Mouse (Mus musculus): ENCODE measurements around the gene Fam25c.

The Fam25c gene

DNA sequence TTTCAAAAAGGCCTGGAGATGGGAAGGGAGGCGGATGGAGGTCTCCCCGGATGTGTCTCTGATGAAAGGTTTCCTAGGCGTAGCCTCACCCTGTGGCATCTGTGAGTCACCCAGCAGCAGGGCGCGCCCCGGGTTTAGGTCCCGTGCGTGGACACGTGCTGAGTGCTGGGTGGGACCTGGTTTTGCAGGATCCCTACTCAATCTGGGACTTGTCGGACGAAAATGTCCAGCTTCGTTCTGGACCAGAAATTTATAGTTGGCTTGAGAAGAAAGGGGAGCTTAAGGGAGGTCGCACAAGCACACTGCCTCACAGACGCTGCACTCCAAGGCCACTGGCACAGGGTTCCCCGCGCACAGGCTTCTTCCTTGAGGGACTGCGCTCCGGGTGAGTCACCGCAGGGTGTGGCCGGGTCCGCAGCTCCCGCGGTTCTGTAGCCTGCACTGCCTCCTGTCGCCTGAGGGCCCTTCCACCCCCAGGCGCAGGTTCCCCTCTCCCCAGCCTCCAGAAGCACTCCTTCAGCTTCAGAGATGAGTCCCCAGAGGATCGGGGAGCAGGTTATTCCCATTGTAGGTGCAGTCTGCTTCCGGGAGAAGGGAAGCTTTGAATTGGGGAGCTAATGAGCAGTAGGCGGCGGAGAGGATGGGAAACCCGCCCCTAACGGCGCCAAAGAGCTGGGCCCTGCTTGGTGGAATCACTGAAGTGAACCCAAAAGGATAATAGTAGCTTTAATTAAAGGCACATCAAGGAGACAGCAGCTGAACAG is 8.4 kb upstream of the Fam25c start:
- peak; percentile 51 for DNase-seq

DNA sequence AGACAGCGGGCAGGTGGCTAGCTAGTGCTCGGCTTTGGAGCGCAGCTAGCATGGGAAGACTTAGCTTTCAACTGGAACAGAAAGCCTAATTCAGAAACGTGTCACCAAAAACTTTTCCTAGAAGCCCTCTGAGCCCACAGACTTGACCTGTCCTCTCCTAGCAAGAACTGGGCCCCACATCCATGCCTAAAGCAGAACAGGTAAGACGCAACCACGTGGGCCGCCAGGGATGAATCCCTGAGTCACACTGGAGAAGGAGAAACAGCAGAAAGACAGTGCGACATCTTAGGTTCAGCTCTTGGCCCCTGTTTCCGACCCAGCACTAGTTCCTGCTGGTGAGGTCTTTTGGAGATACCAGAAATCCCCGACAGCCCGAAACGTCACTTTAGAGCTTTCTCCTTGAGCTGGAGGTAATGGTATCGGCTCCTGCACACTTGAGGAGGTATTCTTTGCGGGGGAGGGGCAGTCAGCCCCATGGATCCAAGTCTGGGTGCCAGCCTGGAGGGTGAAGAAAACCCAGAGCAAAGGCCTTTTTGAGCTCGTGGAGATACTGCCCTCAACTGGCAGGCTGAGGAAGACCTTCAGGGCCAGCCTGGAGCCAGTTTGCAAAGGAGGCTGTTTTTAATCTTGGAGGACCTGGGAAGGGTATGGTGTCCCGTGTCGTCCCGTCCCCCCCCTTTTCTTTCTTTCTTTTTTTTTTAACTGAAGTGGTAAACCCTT is 7.7 kb upstream of the Fam25c start:
- DNase-seq: peak; percentile 41

DNA sequence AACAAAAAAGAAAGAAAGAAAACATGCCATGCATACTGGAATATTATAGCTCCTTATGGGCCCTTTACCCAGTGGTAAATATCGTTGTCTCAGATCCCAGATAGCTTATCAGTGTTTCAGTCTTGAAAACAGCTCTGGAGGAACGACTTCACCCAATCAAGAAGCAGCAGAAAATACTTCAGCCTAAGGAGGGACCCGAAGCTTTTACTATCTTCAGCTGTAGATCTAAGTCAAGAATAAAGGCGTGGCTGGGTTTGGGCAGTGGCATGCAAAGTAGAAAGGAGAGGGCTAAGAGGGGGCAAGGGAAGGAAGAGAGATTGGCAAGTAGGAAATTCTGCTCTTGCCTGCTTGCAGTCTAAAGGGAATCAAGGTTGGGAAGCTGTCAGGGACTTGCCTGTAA is 6.9 kb upstream of the Fam25c start:
- DNase-seq: no peak

DNA sequence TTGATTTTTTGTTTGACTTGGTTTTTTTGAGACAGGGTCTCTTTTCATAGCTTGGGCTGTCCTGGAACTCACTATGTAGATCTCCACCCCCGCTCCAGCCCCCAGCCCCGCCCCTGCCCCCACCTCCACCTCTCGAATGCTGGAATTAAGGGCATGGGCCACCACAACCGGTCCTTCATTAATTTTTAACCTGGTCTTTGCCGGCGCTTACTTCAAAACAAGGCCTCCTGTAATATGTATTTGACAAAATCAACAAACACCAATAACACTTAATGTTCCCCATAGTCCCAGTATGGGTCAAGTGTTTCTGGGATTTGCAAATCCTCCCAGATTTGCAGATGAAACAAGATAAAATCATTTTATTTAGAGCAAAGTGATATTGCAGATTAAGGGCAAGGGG is 5.0 kb upstream of the Fam25c start:
- DNase-seq: no peak

DNA sequence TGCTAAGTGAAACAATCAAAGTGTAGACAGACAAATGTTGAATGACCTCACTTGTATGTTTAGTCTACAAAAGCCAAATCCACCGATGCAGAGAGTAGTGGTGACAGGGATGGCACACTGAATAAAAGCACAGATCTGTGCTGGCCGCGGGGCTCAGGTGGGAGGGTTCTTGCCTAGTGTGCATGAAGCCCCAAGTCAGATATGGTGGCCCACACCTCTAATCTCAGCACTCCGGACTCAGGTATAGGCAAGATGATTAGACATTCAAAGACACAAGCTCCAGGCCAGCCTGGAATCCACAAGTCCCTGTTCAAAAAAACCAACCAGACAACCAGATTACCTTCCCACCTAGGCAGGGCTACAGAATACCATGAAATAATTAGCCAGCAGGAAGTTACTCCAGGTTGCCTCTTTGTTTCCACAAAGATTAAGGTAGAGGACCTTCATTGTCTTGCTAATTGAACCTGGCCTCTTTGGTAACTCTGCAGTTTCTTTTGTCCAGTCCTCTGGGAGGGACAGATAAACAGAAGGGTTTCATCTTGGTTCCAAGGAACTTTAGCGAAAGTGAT is 4.5 kb upstream of the Fam25c start:
- DNase-seq: no peak

DNA sequence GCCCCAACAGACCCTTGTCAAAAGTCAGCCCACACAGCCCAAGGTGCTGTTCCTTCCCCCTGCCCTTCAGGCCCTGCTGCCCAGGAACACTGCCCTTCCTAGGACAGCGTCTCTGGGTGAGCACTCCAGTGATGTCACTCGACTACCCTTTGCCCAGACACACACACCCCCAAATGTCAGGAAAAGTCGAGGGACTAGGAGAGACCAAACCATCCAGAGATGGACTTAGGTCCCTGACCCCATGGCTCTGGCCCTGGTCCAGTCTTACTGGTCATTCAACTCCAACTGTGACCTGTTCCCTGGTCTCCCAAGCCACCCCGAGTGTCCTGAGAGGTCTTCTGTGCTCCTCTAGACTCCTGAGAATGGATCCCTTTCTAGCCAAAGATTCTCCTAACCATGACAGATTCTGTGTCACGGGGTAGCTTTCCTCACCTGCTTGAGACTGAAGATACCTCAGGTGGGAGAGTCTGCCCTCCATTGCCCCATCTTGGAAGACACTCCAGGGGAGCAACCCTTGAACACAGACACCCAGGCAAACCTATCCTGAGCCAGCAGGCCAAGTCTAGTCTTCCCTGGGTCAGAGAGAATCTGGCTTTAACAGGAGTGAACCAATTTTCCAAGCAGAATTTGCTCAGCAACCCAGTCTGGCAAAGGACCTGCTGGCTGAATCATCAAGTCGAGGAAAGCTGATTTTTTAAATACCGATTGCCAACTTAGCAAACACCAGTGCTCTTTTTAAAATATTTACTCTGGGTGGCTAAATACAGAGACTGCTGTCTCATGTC is 2.6 kb upstream of the Fam25c start:
- no peak for DNase-seq

DNA sequence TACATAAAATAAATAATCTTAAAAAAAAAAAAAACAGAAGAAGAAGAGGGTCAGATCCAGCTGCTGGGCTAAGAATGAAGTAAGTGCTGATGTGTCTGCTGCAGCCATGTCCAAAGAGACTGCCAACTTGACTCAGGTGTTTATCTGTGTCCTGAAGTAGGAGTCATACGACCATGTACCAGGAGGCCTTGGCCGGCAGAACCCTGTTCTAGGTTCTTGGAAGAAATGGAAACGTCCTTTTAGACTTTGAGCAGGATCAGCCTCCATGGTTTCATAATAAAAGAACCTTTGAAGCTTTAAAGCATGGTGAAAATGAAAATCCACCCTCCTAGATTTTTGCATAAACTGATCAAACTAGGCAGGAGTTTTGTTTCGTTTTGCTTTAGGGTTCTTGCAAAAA is 777 bp downstream of the Fam25c start:
- DNase-seq: no peak

DNA sequence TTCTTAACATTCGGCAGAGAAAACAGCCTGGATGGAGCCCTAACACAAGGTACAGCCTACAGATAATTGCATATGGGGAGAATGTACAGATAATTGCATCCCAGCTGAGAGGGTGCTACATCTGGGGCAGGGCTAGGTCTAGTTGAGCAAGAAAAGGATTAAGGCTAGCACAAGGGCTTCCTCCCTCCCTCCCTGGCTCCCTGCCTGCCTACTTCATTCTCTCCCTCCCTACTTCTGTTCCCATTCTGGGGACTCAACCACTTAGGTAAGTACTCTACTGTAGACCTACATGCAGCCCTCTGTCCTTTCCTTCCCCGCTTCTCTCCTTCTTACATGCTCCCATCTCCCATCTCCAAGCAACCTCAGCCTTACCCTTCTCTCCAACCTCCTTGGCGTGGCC is 1.9 kb downstream of the Fam25c start:
- DNase-seq: no peak

DNA sequence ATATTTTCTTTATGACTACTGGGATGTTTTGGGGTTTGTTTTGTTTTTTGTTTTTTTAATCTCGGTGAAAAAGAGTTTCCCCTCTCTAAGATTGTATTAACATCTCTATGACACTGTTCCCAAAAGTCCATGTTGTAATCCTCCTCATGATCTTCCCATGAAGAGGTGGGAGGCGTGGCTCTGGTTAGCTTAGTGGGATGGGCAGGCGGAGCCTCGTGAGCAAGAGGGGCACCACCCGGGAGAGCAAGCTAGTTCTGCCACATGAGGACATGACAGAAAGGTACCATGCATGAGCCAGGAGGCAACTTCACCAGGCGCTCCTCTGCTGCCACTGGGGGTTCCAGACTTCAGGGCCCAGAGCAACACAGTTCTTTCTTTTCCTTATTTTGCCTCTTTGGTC is 2.7 kb downstream of the Fam25c start:
- no peak for DNase-seq

DNA sequence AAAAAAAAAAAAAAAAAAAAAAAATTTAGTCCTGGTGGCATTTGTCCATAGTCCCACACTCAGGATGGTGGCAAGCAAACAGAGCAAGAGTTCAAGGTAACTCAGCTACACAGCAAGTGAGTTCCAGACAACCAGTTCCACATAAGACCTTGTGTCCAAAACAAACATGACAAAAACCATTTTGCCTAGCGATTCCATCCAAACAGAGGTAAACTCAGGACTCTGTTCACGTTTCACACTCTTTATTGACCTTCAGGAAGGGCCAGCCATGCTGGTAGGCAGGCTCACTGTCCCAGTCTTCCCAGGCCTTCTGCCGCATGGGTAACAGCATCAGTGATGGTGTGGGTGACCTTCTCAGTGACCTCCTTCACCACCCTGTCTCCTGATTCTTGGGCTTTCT is 3.6 kb downstream of the Fam25c start:
- no peak for DNase-seq

DNA sequence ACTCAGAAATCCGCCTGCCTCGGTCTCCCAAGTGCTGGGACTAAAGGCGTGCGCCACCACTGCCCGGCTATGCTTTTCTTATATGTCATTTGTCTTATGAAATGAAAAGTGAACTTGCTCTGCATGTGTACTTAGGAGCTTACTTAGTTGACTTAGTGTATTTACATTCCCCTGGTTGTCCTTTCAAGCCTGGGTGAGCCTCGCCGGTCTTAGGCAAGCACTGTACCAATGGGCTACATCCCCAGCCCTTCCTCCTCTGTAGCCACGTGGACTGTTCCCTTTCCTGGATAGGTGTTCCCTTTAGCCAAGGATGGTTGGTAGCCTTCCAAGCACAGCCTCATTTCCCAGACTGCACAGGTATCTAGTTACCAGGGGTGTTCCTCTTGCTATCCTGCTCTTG is 6.2 kb downstream of the Fam25c start:
- no peak for DNase-seq

DNA sequence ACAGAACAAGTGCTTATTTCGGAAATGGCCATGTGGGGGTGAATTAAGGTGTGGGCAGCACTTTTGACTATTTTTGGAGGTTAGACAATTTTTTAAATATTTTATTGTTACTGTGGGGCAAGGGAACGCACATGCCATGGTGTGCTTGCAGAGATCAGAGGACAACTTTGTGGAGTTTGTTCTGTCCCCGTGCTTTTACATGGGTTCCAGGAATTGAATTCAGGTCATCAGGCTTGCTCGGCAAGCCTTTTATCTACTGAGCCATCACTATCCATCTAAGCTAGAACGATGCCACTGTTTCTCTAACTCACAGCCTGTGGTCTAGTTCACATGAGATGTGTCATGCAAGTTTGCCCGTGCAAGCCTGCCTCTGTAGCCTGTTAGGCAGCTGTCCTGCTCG is 6.9 kb downstream of the Fam25c start:
- no peak for DNase-seq

DNA sequence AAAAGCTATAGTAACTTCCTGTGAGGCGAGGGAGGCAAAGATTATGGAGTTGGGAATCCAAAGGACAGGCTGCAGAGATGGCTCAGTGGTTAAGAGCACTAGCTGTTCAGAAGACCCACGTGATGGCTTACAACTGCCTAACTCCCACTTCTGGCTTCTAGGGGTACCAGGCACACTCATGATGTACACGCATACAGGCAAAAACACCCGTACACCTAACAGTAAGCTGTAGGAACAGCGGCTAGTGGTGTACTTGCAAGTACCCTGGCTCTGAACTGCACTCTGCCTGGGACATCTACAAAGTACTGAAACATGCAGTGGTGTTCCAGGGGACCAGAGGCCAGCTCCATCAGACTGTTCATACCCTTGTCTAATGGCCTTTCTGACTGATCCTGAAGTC is 8.1 kb downstream of the Fam25c start:
- DNase-seq: no peak

DNA sequence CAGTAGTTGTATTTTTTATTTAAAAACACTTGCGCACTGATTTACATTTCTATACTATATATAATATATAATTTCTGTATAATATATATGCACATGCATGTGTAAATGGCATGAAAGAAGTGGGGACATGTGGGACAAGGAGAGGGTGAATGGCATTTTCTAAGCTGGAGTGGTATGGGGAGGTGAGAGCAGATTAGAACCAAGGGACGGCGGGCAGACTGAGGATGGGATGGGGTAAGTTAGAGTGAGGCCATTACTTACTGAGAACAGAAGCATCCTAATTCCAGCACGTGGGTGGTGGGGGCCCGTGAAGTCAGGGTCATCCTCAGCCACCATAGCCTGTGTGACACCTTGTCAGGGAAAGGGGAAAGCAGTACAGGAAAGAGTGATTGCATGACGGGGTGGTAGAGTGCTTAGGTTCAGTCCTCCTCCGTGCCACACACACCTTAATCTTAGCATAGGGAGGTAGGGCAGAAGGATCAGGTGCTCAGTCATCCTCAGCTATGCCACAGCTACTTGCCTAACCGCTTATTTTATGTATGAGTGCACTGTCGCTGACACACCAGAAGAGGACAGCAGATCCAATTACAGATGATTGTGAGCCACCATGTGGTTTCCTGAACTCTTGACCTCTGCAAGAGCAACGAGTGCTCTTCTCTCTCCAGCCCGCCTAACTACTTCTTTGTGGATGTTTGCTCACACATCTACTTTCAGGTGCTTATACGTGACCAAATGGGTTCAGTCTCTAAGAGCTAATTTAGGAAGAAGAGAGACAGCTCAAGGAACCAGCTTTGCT is 9.3 kb downstream of the Fam25c start:
- no peak for DNase-seq

DNA sequence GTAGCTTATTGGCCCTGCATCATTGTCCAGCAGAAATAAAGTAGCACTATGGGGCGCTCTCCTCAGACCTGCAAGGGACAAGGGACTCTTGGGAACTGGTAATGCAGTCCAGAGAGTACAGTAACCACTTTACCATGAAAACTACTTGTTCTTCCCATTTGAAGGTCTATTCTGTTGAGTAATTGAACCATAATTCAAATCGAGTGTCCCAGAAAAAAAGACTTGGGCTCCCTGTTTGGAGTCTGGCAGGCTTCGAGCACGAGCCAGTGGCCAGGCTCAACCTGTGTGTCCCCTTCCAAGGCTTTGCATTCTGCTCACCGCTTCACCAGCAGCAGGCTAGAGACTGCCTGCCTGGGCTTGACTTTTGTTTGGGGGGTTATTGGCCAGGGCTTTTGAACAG is 10.9 kb downstream of the Fam25c start:
- no peak for DNase-seq

DNA sequence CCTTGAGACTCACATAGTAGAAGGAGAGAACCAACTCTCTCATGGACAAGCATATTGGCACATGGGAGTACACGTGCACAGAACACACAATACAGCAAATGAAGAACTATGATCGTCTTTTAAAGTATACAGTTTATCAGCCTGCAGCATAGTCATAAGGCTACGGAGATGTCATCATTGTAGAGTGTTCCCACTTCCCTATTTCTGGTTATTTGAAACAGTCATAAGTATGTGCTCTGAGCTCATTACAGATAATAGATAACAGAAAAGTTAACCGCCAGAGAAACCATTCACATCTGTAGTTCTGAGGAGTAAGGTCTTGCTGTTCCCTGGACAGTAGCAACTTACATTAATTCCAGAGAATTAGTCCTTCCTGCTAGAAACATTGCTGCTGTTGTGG is 12.2 kb downstream of the Fam25c start:
- DNase-seq: no peak

DNA sequence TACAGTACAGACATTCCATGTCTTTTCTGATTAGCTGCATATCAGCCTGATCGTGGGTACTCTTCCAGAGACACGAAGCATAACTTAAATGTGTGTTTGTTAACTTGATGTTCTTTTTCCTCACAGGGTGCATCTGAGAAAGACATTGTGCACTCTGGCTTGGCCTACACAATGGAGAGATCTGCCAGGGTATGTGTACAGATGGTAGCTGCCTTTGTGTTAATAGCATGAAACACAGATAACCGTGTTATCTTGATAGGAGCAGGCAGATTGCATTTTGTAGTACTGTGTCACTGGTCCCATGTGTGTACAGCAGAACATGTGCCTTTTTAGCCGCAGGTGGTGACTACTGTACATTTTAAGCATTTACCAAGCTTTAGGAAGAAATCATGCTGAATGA is 13.2 kb downstream of the Fam25c start:
- DNase-seq: no peak

DNA sequence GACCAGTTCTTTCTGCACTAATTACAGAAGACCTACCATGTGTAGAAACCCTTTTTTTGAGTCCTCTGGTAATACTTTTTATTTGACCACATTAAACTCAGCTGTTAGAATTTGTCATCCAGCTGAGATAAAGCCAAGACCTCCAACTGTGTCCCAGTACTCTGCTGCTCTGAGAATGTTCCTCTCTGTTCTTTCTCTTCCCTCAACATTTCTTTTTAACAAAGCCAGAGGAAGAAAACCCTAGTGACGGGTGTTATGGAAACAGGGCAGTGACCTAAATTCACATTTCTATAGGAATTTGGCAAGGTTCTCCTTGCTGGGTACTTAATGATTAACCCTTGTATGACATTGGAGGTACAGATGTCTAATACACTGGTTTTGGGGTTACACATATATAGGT is 15.8 kb downstream of the Fam25c start:
- no peak for DNase-seq

DNA sequence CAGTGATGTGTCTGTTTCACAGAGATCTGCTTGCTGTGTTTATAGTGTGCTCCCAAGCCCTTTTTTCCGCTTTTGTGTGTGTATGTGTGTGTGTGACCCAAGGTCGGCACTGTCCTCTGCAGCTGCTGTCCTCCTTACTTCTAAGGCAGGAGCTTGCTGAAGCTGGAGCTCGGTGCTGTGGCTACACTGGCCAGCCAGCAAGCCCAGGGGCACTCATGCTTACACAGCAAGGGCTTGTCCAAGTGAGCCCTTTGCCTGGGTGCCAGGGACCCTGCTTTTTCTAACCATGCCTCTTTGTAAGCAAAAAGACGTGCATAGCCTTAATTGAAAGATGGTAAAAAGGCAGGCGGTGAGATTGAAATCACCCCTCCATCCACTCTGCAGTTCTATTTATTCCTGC is 22.8 kb downstream of the Fam25c start:
- DNase-seq: peak; percentile 28

DNA sequence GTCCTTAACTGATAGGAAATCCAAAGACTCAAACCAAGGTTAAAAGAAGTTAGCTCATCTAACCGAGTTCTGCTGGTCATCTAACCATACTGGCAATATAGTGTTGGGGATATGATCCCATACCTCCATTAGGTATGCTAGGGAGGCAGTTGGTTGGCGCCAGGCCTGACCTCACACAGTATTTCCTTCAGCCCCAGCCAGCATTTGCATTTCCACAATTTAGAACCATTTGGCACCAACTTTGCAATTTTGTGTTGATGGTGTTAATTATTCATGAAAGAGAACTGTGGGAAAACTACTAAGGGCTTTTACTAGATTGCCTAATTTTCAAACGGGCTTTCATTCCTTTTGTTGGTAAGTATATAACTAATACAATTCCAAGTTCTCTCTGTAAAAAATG is 23.3 kb downstream of the Fam25c start:
- no peak for DNase-seq

DNA sequence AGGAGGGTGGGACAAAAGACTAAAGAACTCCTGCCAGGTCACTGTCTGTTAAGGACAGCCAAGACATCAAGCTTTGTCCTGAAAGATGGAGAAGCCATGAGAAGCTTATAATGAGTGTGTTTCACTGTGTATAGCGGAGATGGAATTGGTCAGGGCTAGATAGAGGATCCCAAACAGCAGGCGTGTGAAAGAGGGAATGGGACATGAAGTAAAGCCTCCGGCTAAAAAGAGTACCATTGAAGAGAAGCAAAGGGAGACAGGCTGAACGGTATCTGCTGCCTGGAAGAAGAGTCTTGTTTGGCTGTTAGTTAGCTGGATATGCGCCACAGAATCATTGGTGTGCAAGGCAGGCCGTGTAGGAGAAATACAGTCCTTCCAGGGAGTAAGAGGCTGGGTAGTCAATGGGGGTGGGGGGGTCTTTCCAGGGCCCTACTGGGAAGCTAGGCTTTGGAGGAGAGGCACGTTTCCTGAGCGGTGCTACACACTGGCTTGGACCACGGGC is 24.5 kb downstream of the Fam25c start:
- no peak for DNase-seq

DNA sequence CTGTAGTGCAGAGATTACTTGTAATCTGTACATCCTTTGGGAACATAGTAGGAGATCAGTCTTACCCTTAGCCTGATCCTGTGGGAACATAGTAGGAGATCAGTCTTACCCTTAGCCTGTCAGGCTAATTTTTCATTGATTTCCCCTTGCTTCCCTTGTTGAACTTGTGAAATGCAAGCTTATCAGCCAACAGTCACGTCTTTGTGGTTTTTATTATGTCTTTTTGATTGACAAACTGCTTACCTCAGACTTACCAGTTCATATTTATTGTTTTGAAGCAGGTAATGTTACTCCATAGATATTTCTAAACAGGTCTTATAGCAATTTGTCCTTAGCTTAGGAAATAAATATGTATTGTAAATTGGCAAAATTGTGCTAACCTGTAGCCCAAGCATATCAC is 27.6 kb downstream of the Fam25c start:
- no peak for DNase-seq

DNA sequence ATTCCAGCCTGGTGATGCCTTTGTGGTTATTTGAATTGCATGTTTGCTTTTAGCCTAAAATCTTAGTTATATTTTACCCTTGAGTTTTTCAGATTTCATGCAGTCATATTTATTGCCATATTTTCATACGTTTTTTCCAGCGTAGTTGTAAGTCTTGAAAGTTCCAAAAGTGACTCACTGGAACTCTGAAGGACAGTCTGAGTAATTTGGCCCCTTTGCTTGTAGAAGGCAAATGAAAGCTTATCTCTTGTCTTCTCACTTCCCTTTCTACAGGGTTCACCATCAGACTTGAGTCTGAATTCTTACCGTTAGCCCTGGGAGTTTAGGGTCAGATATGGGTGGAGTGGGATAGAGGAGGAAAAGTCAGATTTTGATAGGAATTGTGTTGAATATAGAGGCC is 28.6 kb downstream of the Fam25c start:
- DNase-seq: no peak
